Mouse (Mus musculus) heart, embryonic 10.5 days (tissue): Measurements from ENCODE around the gene Pak6. TPM values are rescaled to one million over a fixed set of nuclear protein-coding genes. Genes with fewer than 3 reads are reported as not detected.

Source experiments
- DNase-seq: peaks from one replicate; pipeline ENCODE4 v3.0.0-alpha.2; 2017; ENCODE audit warnings: low spot score
- H3K27ac ChIP-seq: fragments of 300-500 bp; sonication (generic); 2 replicates; pipeline ENCODE4 v1.5.1; 2016; ENCODE audit warnings: mild to moderate bottlenecking
- H3K27me3 ChIP-seq: fragments of 300-500 bp; sonication (generic); 2 replicates; pipeline ENCODE4 v1.6.1; 2016; ENCODE audit warnings: mild to moderate bottlenecking; ENCODE audit not compliant: poor library complexity, insufficient read depth, severe bottlenecking
- H3K36me3 ChIP-seq: fragments of 300-500 bp; sonication (generic); 2 replicates; pipeline ENCODE4 v1.6.1; 2016; ENCODE audit warnings: mild to moderate bottlenecking, moderate library complexity
- H3K4me1 ChIP-seq: fragments of 300-500 bp; sonication (generic); 2 replicates; pipeline ENCODE4 v1.6.1; 2016; ENCODE audit warnings: mild to moderate bottlenecking
- H3K4me3 ChIP-seq: fragments of 300-500 bp; sonication (generic); 2 replicates; pipeline ENCODE4 v1.5.1; 2016; ENCODE audit warnings: mild to moderate bottlenecking, moderate library complexity
- H3K9me3 ChIP-seq: fragments of 300-500 bp; sonication (generic); 2 replicates; pipeline ENCODE4 v1.6.1; 2016; ENCODE audit warnings: mild to moderate bottlenecking, moderate library complexity
- WGBS: fragments of 180-500 bp; shearing (Covaris S2); methylation state at CpG from one replicate; pipeline ENCODE4 v1.1.7; 2016; 5-methylcytosine and 5-hydroxymethylcytosine counted together
- polyA plus RNA-seq: library from polyadenylated mRNA; unstranded; fragments of >200 nt; fragmentation: Nextera tagmentation; extraction: Ambion mirVana; gene quantifications from 2 replicates; pipeline ENCODE4 v1.2.1, GENCODE M21; 2016

The Pak6 gene
- polyA plus RNA-seq, 1 experiment from 2014 or later: 1.7 TPM

GRCm38 (mm10) chr2:118729816-118730621 lies 66.9 kb downstream of the Pak6 start:
- DNase-seq: no peak
- H3K36me3 ChIP-seq: no peaks in the 10 kb centered on the region
- H3K27me3 ChIP-seq: peaks cover 84% of the 10 kb centered on the region
- H3K9me3 ChIP-seq: no peaks in the 10 kb centered on the region
- 33% methylated on average over 8 of the region's 8 CpGs for WGBS
- H3K27ac ChIP-seq: no peak overlapping the region
- H3K4me3 ChIP-seq: no peak overlapping the region
- peaks cover 36% of the 10 kb centered on the region for H3K4me1 ChIP-seq

GRCm38 (mm10) chr2:118730622-118730915 lies 67.5 kb downstream of the Pak6 start:
- DNase-seq: peak; percentile 88
- 2% methylated on average over 3 of the region's 3 CpGs for WGBS
- peaks cover 80% of the 10 kb centered on the region for H3K27me3 ChIP-seq
- no peaks in the 10 kb centered on the region for H3K9me3 ChIP-seq
- H3K4me1 ChIP-seq: peaks cover 36% of the 10 kb centered on the region
- no peak overlapping the region for H3K4me3 ChIP-seq
- H3K27ac ChIP-seq: no peak overlapping the region
- H3K36me3 ChIP-seq: no peaks in the 10 kb centered on the region

DNA sequence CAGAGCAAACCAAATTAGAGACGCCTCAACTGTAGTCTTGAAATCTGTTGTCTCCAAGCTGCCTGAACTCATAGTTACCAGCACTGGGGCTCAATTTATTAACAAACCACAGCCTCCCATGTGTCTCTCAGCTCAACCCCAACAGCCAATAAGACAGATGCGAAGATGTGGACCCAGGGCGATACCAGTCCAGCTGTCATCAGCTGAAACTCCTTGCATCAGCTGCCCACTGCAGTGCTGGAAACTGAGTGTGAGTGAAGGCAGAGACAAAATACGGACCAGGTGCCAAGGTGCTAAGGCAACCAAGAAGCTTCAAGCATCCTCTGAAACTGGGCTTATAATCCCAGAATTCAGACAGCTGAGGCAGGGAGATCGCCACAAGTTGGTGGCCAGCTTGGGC lies 68.9 kb downstream of the Pak6 start:
- peaks cover 67% of the 10 kb centered on the region for H3K27me3 ChIP-seq
- no peak overlapping the region for H3K27ac ChIP-seq
- H3K9me3 ChIP-seq: no peaks in the 10 kb centered on the region
- WGBS: 72% methylated on average over 5 of the region's 5 CpGs
- peaks cover 36% of the 10 kb centered on the region for H3K4me1 ChIP-seq
- H3K4me3 ChIP-seq: no peak overlapping the region
- no peak for DNase-seq
- no peaks in the 10 kb centered on the region for H3K36me3 ChIP-seq

GRCm38 (mm10) chr2:118733341-118733740 lies 70.2 kb downstream of the Pak6 start:
- H3K27me3 ChIP-seq: peaks cover 56% of the 10 kb centered on the region
- 53% methylated on average over 5 of the region's 5 CpGs for WGBS
- H3K4me1 ChIP-seq: peaks cover 24% of the 10 kb centered on the region

DNA sequence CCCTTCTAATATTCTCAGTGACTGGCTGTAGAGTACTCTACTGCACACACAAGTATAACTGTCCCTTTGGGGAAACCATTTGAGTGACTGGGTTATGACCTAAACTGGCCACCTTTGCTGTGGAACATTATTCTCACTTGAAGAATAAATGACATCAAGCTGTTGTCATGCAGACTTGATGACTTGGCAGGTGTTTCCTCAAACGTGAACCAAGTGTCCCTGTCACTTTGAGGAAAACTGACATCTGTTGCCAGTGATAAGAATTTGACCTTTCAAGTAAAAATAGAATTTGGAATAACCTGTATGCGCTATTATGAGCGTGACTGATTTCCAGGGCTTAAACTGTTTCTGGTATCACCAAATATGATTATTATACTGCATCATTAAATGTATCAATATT lies 77.2 kb downstream of the Pak6 start:
- 60% methylated on average over 3 of the region's 3 CpGs for WGBS
- Histone ChIP-seq H3K9me3 (no peaks in the 10 kb centered on the region), H3K27ac (no peak overlapping the region), H3K4me3 (no peak overlapping the region), H3K36me3 (no peaks in the 10 kb centered on the region), H3K27me3 (peaks cover 26% of the 10 kb centered on the region), H3K4me1 (peaks cover 11% of the 10 kb centered on the region; the same call in 1 of the 2 replicates)
- no peak for DNase-seq

More at GRCm38 (mm10) chr2:118733341-118733740, 70.2 kb downstream of the Pak6 start:
- no peak overlapping the region for H3K4me3 ChIP-seq
- no peak for DNase-seq
- no peaks in the 10 kb centered on the region for H3K9me3 ChIP-seq
- no peak overlapping the region for H3K27ac ChIP-seq
- no peaks in the 10 kb centered on the region for H3K36me3 ChIP-seq

- Histone ChIP-seq H3K9me3 (no peaks in the 10 kb centered on the region), H3K27me3 (peaks cover 26% of the 10 kb centered on the region), H3K27ac (no peak overlapping the region), H3K4me3 (no peak overlapping the region), H3K4me1 (peaks cover 13% of the 10 kb centered on the region; the same call in 1 of the 2 replicates), H3K36me3 (no peaks in the 10 kb centered on the region)
- WGBS: 69% methylated on average over 9 of the region's 9 CpGs
- no peak for DNase-seq
Observed at GRCm38 (mm10) chr2:118741183-118741582, 78.1 kb downstream of the Pak6 start.

- H3K36me3 ChIP-seq: no peaks in the 10 kb centered on the region
- H3K27ac ChIP-seq: no peak overlapping the region
- no peak for DNase-seq
- WGBS: 25% methylated on average over 8 of the region's 8 CpGs
- no peak overlapping the region for H3K4me3 ChIP-seq
- H3K9me3 ChIP-seq: no peaks in the 10 kb centered on the region
- peaks cover 26% of the 10 kb centered on the region for H3K27me3 ChIP-seq
- H3K4me1 ChIP-seq: peaks cover 31% of the 10 kb centered on the region
Observed at GRCm38 (mm10) chr2:118743261-118743943, 80.3 kb downstream of the Pak6 start.

DNA sequence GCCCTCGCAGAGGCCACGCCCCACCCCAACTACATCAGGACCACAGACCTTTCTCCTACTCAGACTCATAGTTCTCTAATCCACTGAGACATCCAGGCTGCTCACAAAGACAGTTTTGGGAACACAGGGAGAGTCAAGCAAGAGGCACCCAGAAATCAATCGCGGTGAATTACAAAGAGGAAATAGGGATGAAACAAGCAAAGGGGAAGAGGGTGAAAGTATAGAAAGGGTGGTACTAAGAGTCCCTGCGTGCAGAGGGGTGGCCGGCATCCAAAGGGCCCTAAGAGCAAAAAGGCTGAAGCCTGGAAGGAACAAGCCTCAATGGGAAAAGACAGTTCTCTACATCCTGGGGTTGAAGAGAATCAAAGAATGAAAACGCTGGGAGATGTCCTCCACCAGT lies 81.5 kb downstream of the Pak6 start:
- H3K27ac ChIP-seq: no peak overlapping the region
- peaks cover 41% of the 10 kb centered on the region for H3K4me1 ChIP-seq
- no peaks in the 10 kb centered on the region for H3K9me3 ChIP-seq
- H3K27me3 ChIP-seq: peaks cover 26% of the 10 kb centered on the region
- peak overlapping the region; percentile 97; the same call in 1 of the 2 replicates for H3K4me3 ChIP-seq
- DNase-seq: no peak
- 10% methylated on average over 7 of the region's 7 CpGs for WGBS
- H3K36me3 ChIP-seq: peaks cover 8% of the 10 kb centered on the region; the same call in 1 of the 2 replicates

DNA sequence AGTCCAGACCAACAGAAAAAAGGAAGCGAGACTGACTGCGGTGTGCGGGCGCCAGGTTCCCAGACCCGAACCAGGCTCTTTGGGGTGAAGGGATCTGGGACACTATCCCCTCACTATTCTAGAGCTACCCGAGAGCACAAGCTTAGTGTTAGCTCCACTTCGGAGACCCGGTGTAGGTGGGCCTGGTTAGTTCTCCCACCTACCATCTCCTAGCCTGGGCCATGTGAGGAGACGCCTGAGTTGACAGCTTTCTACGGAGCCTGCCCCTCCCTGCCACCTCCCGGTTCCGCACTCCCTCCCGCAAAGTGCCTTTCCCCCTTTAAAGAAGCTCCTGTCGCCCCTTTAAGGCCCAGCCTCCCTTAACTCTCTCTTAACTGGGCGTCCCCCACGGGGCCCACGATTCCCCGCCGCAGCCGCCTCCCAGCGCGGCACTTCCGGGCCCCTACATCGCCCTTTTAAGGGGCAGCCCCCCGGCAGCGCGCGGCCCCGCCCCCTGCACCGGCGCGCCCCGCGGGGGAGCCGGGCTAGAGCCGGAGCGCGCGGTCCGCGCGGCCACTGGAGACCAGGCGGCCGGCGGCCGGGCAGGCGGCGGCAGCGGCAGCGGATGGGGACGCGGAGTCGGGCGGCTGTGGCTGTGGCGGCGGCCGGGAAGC lies 82.3 kb downstream of the Pak6 start, which contains the start of gene Inafm2:
Inafm2 (plus strand) TSS at position 527 of the 653 bp plus-strand sequence.
- H3K27ac ChIP-seq: peak within 1 kb of the TSS; percentile 95

DNA sequence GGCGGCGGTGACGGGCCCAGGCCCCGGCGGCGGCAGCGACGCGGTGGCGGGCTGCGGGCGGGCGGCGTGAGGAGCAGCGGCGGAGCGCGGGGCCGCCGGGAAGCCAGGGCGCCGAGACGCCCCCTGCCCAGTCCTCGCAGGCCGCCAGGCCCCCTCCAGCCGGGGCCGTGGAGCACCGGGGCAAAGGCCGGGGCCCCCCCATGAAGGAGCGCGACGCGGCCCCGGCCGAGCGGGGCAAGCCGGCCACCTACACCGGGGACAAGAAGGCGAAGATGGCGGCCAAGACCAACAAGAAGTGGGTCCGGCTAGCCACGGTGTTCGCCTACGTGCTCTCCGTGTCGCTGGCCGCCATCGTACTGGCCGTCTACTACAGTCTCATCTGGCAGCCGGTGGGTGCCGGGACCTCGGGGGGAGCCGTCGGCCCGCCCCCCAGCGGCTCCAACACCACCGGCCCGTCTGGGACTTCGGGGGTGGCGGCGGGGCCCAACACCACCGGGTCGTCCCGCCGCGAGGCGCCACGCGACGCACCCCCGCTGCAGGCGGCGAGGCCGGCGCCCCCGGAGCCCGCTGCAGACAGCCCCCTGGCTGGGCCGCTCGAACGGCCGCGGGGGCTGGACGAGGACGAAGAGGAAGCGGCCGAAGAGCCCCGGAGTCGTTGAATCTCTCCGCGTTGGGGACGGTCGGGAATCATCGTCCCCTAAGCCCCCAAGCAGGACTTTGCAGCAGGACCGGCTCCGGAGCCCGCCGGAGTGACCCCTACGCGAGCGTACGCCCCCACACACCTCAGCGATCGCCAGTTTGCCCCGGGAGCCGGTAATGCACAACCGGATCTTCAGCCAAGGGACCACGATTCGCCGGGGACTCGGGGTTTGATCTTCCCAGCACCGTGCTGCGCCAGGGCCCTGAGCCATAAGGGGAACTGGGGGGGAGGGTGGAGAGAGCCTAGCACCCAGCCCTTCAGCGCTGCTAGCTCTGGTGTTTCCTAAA lies 83.1 kb downstream of the Pak6 start:
- WGBS: 2% methylated on average over 111 of the region's 113 CpGs
- Histone ChIP-seq H3K4me3 (peak overlapping the region; percentile 97), H3K27ac (peak overlapping the region; percentile 95), H3K4me1 (peaks cover 56% of the 10 kb centered on the region), H3K27me3 (peaks cover 26% of the 10 kb centered on the region), H3K9me3 (no peaks in the 10 kb centered on the region), H3K36me3 (peaks cover 8% of the 10 kb centered on the region; the same call in 1 of the 2 replicates)
- peak; percentile 81 for DNase-seq

More for the DNA sequence above, 82.3 kb downstream of the Pak6 start, which contains the start of gene Inafm2:
- H3K27me3 ChIP-seq: peaks cover 26% of the 10 kb centered on the region
- 13% methylated on average over 57 of the region's 57 CpGs for WGBS
- H3K4me1 ChIP-seq: peaks cover 48% of the 10 kb centered on the region
- DNase-seq: peak; percentile 94
- H3K36me3 ChIP-seq: peaks cover 8% of the 10 kb centered on the region; the same call in 1 of the 2 replicates
- H3K9me3 ChIP-seq: no peaks in the 10 kb centered on the region
- H3K4me3 ChIP-seq: peak within 1 kb of the TSS; percentile 97

GRCm38 (mm10) chr2:118747301-118747960 lies 84.3 kb downstream of the Pak6 start:
- peaks cover 68% of the 10 kb centered on the region for H3K4me1 ChIP-seq
- peaks cover 19% of the 10 kb centered on the region for H3K27me3 ChIP-seq
- 37% methylated on average over 10 of the region's 10 CpGs for WGBS

More at GRCm38 (mm10) chr2:118747301-118747960, 84.3 kb downstream of the Pak6 start:
- Histone ChIP-seq H3K36me3 (peaks cover 8% of the 10 kb centered on the region; the same call in 1 of the 2 replicates), H3K27ac (peak overlapping the region; percentile 30; the same call in 1 of the 2 replicates), H3K4me3 (peak overlapping the region; percentile 97), H3K9me3 (no peaks in the 10 kb centered on the region)
- peak; percentile 75 for DNase-seq
